Mouse (Mus musculus) CH12.LX (cell line): ENCODE measurements at regions not wholly inside any gene's neighbourhood (a gene's known extent, or its start where the extent isn't known, plus 50 kb on each side); places are given as distances from the start of the nearest gene placed in this dataset.

Source experiments
- CHD2 ChIP-seq: IDR thresholded peaks from 2 replicates; pipeline ENCODE4 v1.6.1; 2011; ENCODE audit warnings: low read length, improper control_type of control experiment
- CTCF ChIP-seq, 2 experiments: IDR thresholded peaks in 1 of 2; conservative IDR thresholded peaks in 1 of 2; 2 replicates each; pipeline ENCODE4 v1.5.1; 2011 to 2012; ENCODE audit warnings: low read depth in 2 of 2, low read length in 2 of 2, improper control_type of control experiment in 1 of 2, inconsistent platforms in 1 of 2, mild to moderate bottlenecking in 1 of 2, moderate library complexity in 1 of 2
- HCFC1 ChIP-seq: IDR thresholded peaks from 2 replicates; pipeline ENCODE4 v1.6.1; 2012; ENCODE audit warnings: low read depth, mild to moderate bottlenecking, inconsistent platforms, low read length, improper control_type of control experiment
- IRF4 ChIP-seq: IDR thresholded peaks from 2 replicates; pipeline ENCODE4 v1.6.1; 2014; ENCODE audit warnings: low read depth, mild to moderate bottlenecking, inconsistent platforms, low read length, improper control_type of control experiment
- KAT2A ChIP-seq: IDR thresholded peaks from 2 replicates; pipeline ENCODE4 v1.6.1; 2012; ENCODE audit warnings: low read length, improper control_type of control experiment, inconsistent platforms; ENCODE audit not compliant: insufficient replicate concordance
- POLR2A ChIP-seq: IDR thresholded peaks from 2 replicates; pipeline ENCODE4 v1.6.1; 2011; ENCODE audit warnings: low read depth, mild to moderate bottlenecking, improper control_type of control experiment, low read length
- TBP ChIP-seq: conservative IDR thresholded peaks from 2 replicates; pipeline ENCODE4 v1.6.1; 2011; ENCODE audit warnings: low read depth, low read length, improper control_type of control experiment

- TF ChIP-seq CHD2, result no peak
- TF ChIP-seq TBP, result no peak
- no peak for TF ChIP-seq HCFC1
- no peak for TF ChIP-seq KAT2A
- no peak for TF ChIP-seq POLR2A
- TF ChIP-seq IRF4, result no peak
- no peak for TF ChIP-seq CTCF (conservative IDR thresholded peaks at IDR 0.05 in 1 of 2, IDR thresholded peaks at IDR 0.05 in 1 of 2; ENCODE audit: low read depth in 2 of 2, low read length in 2 of 2)
Observed at GRCm38 (mm10) chr12:107050891-107051635, 437.4 kb upstream of the 3110018I06Rik start.
